Mouse (Mus musculus) hindbrain, embryonic 15.5 days (tissue): Measurements from ENCODE around the gene Prune2. TPM values are rescaled to one million over a fixed set of nuclear protein-coding genes. Genes with fewer than 3 reads are reported as not detected.

Experiments used
- ATAC-seq: fragments of 200-750 bp; cut with Nextera tagmentation; 2 replicates; pipeline ENCODE4 v1.8.0; 2017; ENCODE audit warnings: low read depth, moderate number of reproducible peaks, moderate TSS enrichment; ENCODE audit not compliant: low FRiP score
- H3K27ac ChIP-seq: fragments of 300-500 bp; sonication (generic); replicated peaks from 2 replicates; pipeline ENCODE4 v1.5.1; 2015; ENCODE audit warnings: mild to moderate bottlenecking, inconsistent platforms
- H3K27me3 ChIP-seq: fragments of 300-500 bp; sonication (generic); 2 replicates; pipeline ENCODE4 v1.6.1; 2015; ENCODE audit warnings: control low read depth, inconsistent platforms
- H3K36me3 ChIP-seq: fragments of 300-500 bp; sonication (generic); 2 replicates; pipeline ENCODE4 v1.6.1; 2015; ENCODE audit warnings: control low read depth, inconsistent platforms
- H3K4me1 ChIP-seq: fragments of 300-500 bp; sonication (generic); replicated peaks from 2 replicates; pipeline ENCODE4 v1.6.1; 2015; ENCODE audit warnings: control low read depth, inconsistent platforms
- H3K4me2 ChIP-seq: fragments of 300-500 bp; sonication (generic); 2 replicates; pipeline ENCODE4 v1.6.1; 2015; ENCODE audit warnings: moderate library complexity, mild to moderate bottlenecking, inconsistent platforms
- H3K4me3 ChIP-seq: fragments of 300-500 bp; sonication (generic); 2 replicates; pipeline ENCODE4 v1.5.1; 2015; ENCODE audit warnings: mild to moderate bottlenecking, inconsistent platforms
- H3K9ac ChIP-seq: fragments of 300-500 bp; sonication (generic); 2 replicates; pipeline ENCODE4 v1.6.1; 2015; ENCODE audit warnings: inconsistent platforms
- H3K9me3 ChIP-seq: fragments of 300-500 bp; sonication (generic); 2 replicates; pipeline ENCODE4 v1.6.1; 2016; ENCODE audit warnings: control low read depth, inconsistent platforms
- WGBS: fragments of 180-500 bp; shearing (Covaris S2); methylation state at CpG from one replicate; pipeline ENCODE4 v1.1.7; 2015; 5-methylcytosine and 5-hydroxymethylcytosine counted together
- polyA plus RNA-seq: library from polyadenylated mRNA; unstranded; fragments of >200 nt; fragmentation: Nextera tagmentation; extraction: Ambion mirVana; gene quantifications from 2 replicates; pipeline ENCODE4 v1.2.1, GENCODE M21; 2015

Prune2 gene
- polyA plus RNA-seq, 1 experiment from 2014 or later, result 8.2 TPM

DNA sequence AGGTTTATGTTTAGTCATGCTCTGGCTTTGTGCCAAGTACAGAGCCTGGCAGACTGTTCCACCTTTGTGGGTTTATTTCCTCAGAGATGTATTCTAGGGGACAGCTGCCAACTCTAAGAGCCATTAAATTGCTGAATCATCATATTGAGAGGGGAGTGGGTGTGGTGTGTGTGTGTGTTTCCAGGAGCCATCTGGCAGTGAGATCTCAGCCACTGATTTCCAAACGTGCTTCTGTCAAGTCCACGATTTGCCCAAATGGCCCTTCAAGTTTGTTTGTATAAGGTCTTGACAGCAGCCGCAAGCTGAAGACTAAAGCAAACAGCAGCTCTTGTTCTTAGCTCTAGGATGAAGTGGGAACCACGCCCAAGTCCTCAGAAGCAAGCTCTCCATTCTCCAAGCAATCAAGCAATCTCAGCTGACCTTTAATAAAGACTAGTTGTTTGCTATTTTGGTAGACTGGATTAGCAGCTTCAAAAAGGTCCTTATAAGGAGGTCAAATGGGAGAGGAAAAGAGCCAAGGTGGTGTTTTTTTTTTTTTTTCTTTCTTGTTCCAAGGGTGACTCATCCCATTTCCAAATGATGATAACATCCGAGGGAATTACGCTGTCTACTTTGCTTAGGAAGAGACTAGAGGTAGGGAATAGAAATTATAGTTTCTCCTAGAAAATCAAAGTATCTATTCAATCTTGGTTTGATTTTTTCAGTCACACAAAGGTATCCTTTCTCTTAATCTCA, 55.5 kb downstream of the Prune2 start:
- Histone ChIP-seq H3K4me1 (no peaks in the 10 kb centered on the region), H3K4me3 (no peak overlapping the region), H3K4me2 (no peak overlapping the region), H3K27me3 (0 out of 2 replicates have a peak, but pooled peaks cover 2% of the 10 kb centered on the region), H3K9ac (no peak overlapping the region), H3K9me3 (no peaks in the 10 kb centered on the region), H3K36me3 (no peaks in the 10 kb centered on the region), H3K27ac (no peak overlapping the region)
- ATAC-seq, result no peak
- WGBS, result 56% methylated on average over 6 of the region's 6 CpGs

DNA sequence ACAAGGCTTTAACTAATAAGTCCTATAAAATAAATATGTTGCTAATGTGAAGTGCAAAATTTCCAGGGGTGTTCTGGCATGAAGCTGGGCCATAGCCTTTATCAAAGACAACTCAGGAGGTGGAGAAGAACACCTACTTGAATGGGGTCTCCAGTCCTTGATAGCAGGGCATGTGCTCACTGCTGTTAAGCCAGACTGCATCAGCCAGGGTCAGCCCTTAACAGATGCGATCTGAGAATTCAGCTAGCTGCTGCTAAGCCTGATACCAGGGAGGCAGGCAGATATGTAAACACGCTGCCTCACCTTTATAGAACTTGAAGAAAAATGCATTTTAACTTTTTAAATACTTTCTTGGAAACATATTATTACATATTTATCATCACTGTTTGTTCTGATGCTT, 57.2 kb downstream of the Prune2 start:
- Histone ChIP-seq H3K36me3 (no peaks in the 10 kb centered on the region), H3K4me1 (no peaks in the 10 kb centered on the region), H3K9ac (no peak overlapping the region), H3K4me3 (no peak overlapping the region), H3K27me3 (no peaks in the 10 kb centered on the region), H3K27ac (no peak overlapping the region), H3K9me3 (no peaks in the 10 kb centered on the region), H3K4me2 (no peak overlapping the region)
- 68% methylated on average over 2 of the region's 2 CpGs for WGBS
- ATAC-seq, result no peak

DNA sequence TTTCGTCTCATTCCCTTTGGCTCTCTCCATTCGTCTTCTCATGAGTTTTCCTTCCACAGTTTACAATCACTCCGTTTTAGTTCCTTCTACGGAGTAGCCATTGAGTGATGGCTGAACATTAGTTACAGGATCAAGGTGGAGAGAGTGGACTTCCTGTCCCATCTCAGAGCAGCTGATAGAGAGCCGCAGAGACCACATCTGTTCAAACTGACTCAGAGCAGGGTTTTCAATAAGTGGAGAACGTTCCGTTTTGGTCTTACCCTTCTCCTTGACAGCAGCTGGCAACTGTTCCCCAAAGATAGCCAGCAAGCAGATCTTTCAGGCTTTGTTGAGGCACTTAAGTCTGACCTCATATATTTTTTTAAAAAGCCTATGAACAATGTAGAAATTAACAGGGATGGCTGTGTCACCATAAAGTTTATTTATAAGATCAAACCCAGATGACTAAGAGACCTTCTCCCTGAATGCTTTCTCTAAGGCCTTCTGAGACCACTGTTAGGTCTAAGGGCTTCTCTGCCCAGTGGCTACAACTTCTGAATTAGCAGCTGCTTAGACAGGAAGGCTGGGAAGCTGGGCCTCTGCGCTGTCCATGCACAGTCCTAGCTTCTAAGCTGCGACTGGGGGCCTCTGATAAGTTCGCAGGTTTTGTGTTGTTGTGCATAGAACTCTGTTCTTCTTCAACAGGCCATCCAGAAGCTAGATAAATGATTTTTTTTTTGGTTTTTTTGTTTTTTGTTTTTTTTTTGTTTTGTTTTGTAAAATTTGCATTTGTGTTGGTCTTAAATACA, 58.6 kb downstream of the Prune2 start:
- ATAC-seq, result no peak
- H3K27ac ChIP-seq, result no peak overlapping the region
- H3K9ac ChIP-seq, result no peak overlapping the region
- H3K9me3 ChIP-seq, result no peaks in the 10 kb centered on the region
- no peaks in the 10 kb centered on the region for H3K4me1 ChIP-seq
- H3K4me2 ChIP-seq, result no peak overlapping the region
- no peaks in the 10 kb centered on the region for H3K27me3 ChIP-seq
- WGBS, result 82% methylated on average over 10 of the region's 10 CpGs
- no peak overlapping the region for H3K4me3 ChIP-seq
- H3K36me3 ChIP-seq, result no peaks in the 10 kb centered on the region

DNA sequence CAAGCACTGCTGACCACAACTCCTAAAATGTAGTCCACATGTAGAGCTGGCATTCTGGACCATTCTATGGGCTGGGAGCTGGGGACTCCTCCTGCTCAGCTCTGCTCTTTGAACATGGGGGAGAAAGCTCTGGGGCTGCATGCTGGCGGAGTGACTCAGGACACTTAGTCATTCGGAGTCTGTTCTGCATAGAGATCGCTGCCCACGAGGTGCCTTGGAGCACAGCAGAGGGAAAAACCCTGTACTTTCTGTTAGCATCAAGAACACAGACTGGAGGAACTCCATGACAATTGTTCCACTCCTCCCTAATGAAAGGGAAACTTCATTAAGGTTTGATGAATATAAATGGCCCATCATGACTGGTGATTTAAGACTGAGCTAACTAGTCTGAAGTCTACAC, 68.8 kb downstream of the Prune2 start:
- Histone ChIP-seq H3K4me1 (0 out of 2 replicates have a peak, but pooled peaks cover 3% of the 10 kb centered on the region), H3K4me3 (no peak overlapping the region), H3K27me3 (no peaks in the 10 kb centered on the region), H3K36me3 (no peaks in the 10 kb centered on the region), H3K27ac (no peak overlapping the region), H3K4me2 (no peak overlapping the region), H3K9me3 (no peaks in the 10 kb centered on the region), H3K9ac (no peak overlapping the region)
- 73% methylated on average over 4 of the region's 4 CpGs for WGBS
- no peak for ATAC-seq

DNA sequence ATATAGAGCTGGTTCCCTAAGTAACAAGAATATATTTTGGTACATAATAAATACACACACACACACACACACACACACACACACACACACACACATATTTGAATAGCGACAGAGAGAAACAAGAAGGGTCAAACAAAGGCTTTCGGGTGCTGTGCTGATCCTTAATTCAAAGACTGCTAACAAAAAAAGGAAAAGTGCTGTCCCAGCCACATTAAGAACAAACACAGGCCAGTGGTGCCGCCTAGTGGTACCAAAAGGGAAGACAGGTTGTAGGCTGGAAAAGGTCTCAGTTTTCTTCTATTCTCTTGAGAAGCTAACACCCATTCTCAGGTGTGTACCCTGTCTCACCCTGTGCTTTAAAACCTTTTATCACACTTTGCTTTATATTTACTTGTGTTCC, 74.4 kb downstream of the Prune2 start:
- no peaks in the 10 kb centered on the region for H3K27me3 ChIP-seq
- WGBS, result 1% methylated on average over 3 of the region's 3 CpGs
- H3K4me2 ChIP-seq, result no peak overlapping the region
- no peaks in the 10 kb centered on the region for H3K9me3 ChIP-seq
- ATAC-seq, result no peak
- no peaks in the 10 kb centered on the region for H3K36me3 ChIP-seq
- H3K4me1 ChIP-seq, result 0 out of 2 replicates have a peak, but pooled peaks cover 3% of the 10 kb centered on the region
- no peak overlapping the region for H3K9ac ChIP-seq
- H3K4me3 ChIP-seq, result no peak overlapping the region
- no peak overlapping the region for H3K27ac ChIP-seq

DNA sequence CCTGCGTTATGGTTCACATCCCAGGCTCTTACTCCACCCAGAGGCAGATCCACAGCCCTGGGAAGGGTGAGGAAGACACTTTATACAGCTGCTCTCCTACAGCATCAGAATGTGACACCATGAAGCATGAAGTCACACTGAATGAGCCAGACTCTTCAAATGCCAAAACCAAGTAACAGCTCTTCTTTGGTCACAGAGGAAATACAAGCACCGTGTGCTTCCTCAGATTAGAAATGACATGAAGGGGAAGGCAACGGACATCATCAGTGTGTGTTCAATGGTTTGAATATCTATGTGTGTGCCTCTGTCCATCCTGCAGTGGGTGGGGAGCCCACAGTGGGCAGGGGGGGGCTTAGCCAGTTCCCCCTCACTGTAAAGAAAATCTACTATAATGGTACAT, 76.4 kb downstream of the Prune2 start:
- H3K9ac ChIP-seq, result no peak overlapping the region
- 85% methylated on average over 3 of the region's 3 CpGs for WGBS
- no peaks in the 10 kb centered on the region for H3K36me3 ChIP-seq
- no peaks in the 10 kb centered on the region for H3K27me3 ChIP-seq
- H3K27ac ChIP-seq, result no peak overlapping the region
- no peak overlapping the region for H3K4me3 ChIP-seq
- no peaks in the 10 kb centered on the region for H3K9me3 ChIP-seq
- no peak for ATAC-seq
- 0 out of 2 replicates have a peak, but pooled peaks cover 3% of the 10 kb centered on the region for H3K4me1 ChIP-seq
- no peak overlapping the region for H3K4me2 ChIP-seq

DNA sequence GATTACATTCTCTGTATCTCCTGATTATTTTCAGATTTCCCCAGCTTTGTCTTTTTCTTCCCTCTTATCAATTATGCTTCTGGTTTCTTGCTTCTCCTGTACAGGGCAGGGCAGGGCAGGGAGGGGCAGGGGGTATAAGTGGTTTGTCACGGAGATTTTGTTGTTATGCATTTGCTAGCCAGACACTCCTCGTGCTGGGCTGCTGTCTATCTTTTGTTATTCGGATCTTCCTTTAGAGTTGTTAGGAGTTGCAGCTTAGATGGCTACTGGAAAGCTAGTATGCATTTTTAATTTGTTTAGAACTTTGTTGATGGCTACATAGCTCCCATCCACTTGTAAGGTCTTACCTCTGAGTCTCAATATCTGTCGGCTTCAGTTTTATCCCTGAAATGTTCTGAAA, 91.0 kb downstream of the Prune2 start:
- ATAC-seq, result no peak
- Histone ChIP-seq H3K4me2 (no peak overlapping the region), H3K4me1 (no peaks in the 10 kb centered on the region), H3K9ac (no peak overlapping the region), H3K27ac (no peak overlapping the region), H3K4me3 (no peak overlapping the region), H3K9me3 (no peaks in the 10 kb centered on the region), H3K36me3 (no peaks in the 10 kb centered on the region), H3K27me3 (no peaks in the 10 kb centered on the region)
- WGBS, result 61% methylated on average over 4 of the region's 4 CpGs

DNA sequence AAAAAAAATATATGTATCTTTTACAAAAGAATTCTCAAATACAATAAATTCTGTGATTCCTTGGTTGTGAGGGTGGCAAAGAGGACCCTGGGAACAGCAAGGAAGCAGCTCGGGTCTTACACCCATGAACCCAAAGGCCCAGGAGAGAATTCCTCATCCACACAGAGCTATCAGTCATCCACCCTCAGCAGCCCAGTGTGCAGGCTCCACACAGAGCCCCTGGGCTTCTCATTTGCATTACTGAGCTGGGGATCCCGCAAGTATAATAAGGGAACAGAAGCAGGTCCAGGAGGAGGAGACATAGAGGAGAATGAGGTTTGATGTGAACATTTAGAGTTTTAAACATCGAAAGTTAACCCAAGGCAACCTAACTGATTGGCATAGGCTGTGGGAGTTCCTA, 100.0 kb downstream of the Prune2 start:
- no peaks in the 10 kb centered on the region for H3K27me3 ChIP-seq
- ATAC-seq, result no peak
- no peak overlapping the region for H3K27ac ChIP-seq
- H3K4me1 ChIP-seq, result 0 out of 2 replicates have a peak, but pooled peaks cover 2% of the 10 kb centered on the region
- H3K9me3 ChIP-seq, result no peaks in the 10 kb centered on the region
- no peaks in the 10 kb centered on the region for H3K36me3 ChIP-seq
- no peak overlapping the region for H3K4me2 ChIP-seq
- WGBS, result 18% methylated on average over 3 of the region's 3 CpGs
- no peak overlapping the region for H3K4me3 ChIP-seq
- H3K9ac ChIP-seq, result no peak overlapping the region

DNA sequence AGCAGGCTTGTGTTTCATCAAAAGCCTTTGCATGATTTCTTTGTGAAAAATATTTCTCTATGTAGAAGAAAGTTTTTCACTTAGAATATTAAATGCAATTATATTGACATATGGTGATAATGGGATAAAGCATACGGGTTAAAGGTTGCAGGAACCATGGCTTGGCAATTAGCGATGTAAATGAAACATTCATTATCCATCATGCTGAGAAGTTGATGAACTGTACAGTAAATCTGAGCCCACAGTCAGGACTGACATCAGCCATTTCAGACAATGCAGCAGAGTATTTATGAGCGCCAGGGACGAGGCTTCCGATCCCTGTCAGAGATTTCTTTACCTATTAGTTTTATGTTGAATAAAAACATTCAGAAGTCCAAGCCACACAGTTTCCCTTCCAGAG, 104.2 kb downstream of the Prune2 start:
- no peak overlapping the region for H3K4me2 ChIP-seq
- no peaks in the 10 kb centered on the region for H3K36me3 ChIP-seq
- no peaks in the 10 kb centered on the region for H3K9me3 ChIP-seq
- WGBS, result 67% methylated on average over 5 of the region's 5 CpGs
- no peak overlapping the region for H3K4me3 ChIP-seq
- no peak overlapping the region for H3K27ac ChIP-seq
- H3K4me1 ChIP-seq, result 0 out of 2 replicates have a peak, but pooled peaks cover 2% of the 10 kb centered on the region
- no peak for ATAC-seq
- H3K27me3 ChIP-seq, result no peaks in the 10 kb centered on the region
- H3K9ac ChIP-seq, result no peak overlapping the region

DNA sequence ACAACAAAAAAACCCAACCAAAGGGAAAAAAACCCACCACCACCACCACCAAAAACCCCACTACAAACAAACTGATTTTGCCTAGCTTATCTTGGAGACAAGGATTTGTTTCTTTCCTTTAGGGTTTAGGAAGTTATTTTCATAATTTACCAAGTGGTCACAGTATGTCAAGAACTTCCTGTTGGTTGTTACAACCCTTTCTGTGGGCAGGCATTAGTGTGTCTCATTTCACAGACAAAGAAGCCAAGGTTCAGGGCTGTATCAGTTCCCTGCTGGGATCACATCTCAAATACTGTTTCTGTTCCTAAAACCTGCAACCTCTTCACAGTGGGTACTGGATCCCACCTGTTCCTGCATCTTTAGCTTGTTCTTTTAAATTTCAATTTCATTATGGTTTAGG, 108.5 kb downstream of the Prune2 start:
- no peaks in the 10 kb centered on the region for H3K4me1 ChIP-seq
- no peaks in the 10 kb centered on the region for H3K9me3 ChIP-seq
- no peak overlapping the region for H3K4me2 ChIP-seq
- ATAC-seq, result no peak
- H3K27me3 ChIP-seq, result no peaks in the 10 kb centered on the region
- H3K27ac ChIP-seq, result no peak overlapping the region
- H3K9ac ChIP-seq, result no peak overlapping the region
- H3K4me3 ChIP-seq, result no peak overlapping the region
- no peaks in the 10 kb centered on the region for H3K36me3 ChIP-seq

DNA sequence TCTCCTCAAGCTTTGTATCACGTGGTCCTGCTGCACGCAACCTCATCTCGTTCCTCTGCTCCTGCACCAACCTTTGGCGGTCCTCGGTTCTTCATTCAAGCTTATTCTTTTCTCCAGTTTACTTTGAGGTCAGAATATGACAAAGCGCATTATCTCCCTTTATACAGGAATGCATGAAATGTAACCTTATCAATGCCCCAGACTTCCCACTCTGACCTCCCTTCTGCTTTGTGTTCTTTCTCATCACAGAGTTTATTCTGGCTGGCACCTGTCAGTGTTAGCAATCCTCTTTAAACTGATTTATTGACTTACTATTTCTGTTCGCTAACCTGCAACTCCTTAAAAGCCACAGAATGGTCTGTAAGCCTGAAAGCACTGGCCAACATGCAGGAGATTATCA, 113.1 kb downstream of the Prune2 start:
- 89% methylated on average over 7 of the region's 7 CpGs for WGBS
- ATAC-seq, result no peak

DNA sequence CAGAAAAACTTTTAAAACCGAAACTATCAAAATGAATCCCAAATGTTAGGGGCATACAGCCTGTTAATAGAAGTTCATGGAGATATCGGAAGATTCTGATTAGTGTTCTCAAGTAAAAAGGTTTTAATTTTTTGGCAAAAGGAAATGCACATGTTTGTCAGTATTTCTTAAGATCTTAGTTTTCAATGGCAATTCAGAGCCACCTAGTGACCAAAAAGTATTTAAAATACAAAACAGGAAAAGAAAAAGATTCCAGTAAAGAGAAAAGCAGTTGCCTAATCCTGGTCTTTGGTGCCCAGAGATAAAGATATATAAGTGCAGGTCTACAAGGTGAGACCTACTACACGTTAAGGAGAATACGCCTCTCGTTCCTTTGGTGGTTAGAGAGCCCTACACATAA, 115.3 kb downstream of the Prune2 start:
- no peak overlapping the region for H3K27ac ChIP-seq
- H3K4me2 ChIP-seq, result no peak overlapping the region
- ATAC-seq, result no peak

More for the DNA sequence above, 113.1 kb downstream of the Prune2 start:
- no peaks in the 10 kb centered on the region for H3K27me3 ChIP-seq
- H3K27ac ChIP-seq, result no peak overlapping the region
- H3K9me3 ChIP-seq, result no peaks in the 10 kb centered on the region
- H3K9ac ChIP-seq, result no peak overlapping the region
- H3K4me3 ChIP-seq, result no peak overlapping the region
- no peaks in the 10 kb centered on the region for H3K4me1 ChIP-seq
- H3K36me3 ChIP-seq, result no peaks in the 10 kb centered on the region
- no peak overlapping the region for H3K4me2 ChIP-seq

More for the DNA sequence above, 115.3 kb downstream of the Prune2 start:
- 90% methylated on average over 5 of the region's 5 CpGs for WGBS
- Histone ChIP-seq H3K27me3 (no peaks in the 10 kb centered on the region), H3K9me3 (no peaks in the 10 kb centered on the region), H3K36me3 (no peaks in the 10 kb centered on the region), H3K9ac (no peak overlapping the region), H3K4me3 (no peak overlapping the region), H3K4me1 (no peaks in the 10 kb centered on the region)
